Mouse (Mus musculus) heart, embryonic 11.5 days (tissue): Measurements from ENCODE around the gene Neto2. TPM values are rescaled to one million over a fixed set of nuclear protein-coding genes. Genes with fewer than 3 reads are reported as not detected.
"Not testable (repeated sequence)": the region's sequence is repeated elsewhere in the genome, so short reads cannot be mapped to it uniquely, and the experiment has no call there.

Experiments
- ATAC-seq: fragments of 200-750 bp; cut with Nextera tagmentation; replicated peaks from 2 replicates; pipeline ENCODE4 v1.8.0; 2017; ENCODE audit warnings: moderate library complexity; ENCODE audit not compliant: insufficient number of reproducible peaks, low FRiP score, low TSS enrichment
- H3K27ac ChIP-seq: fragments of 300-500 bp; sonication (generic); 2 replicates; pipeline ENCODE4 v1.5.1; 2014; ENCODE audit warnings: mild to moderate bottlenecking, low read depth, low read length
- H3K27me3 ChIP-seq: fragments of 300-500 bp; sonication (generic); 2 replicates; pipeline ENCODE4 v1.6.1; 2014; ENCODE audit warnings: mild to moderate bottlenecking, low read length, mixed read lengths; ENCODE audit not compliant: control insufficient read depth, insufficient read depth
- H3K36me3 ChIP-seq: fragments of 300-500 bp; sonication (generic); 2 replicates; pipeline ENCODE4 v1.6.1; 2014; ENCODE audit warnings: mild to moderate bottlenecking, low read length, moderate library complexity, mixed read lengths; ENCODE audit not compliant: control insufficient read depth, insufficient read depth
- H3K4me1 ChIP-seq: fragments of 300-500 bp; sonication (generic); 2 replicates; pipeline ENCODE4 v1.6.1; 2014; ENCODE audit warnings: low read length; ENCODE audit not compliant: control insufficient read depth, insufficient read depth
- H3K4me2 ChIP-seq: fragments of 300-500 bp; sonication (generic); 2 replicates; pipeline ENCODE4 v1.6.1; 2014; ENCODE audit warnings: mild to moderate bottlenecking, moderate library complexity
- H3K4me3 ChIP-seq: fragments of 300-500 bp; sonication (generic); 2 replicates; pipeline ENCODE4 v1.5.1; 2014; ENCODE audit warnings: low read depth, low read length
- H3K9ac ChIP-seq: fragments of 300-500 bp; sonication (generic); 2 replicates; pipeline ENCODE4 v1.6.1; 2014; ENCODE audit warnings: mild to moderate bottlenecking, low read depth, low read length, moderate library complexity
- H3K9me3 ChIP-seq: fragments of 300-500 bp; sonication (generic); replicated peaks from 2 replicates; pipeline ENCODE4 v1.6.1; 2016; ENCODE audit warnings: low read length; ENCODE audit not compliant: control insufficient read depth
- WGBS: fragments of 180-500 bp; shearing (Covaris S2); extraction: QIAGEN DNeasy Blood & Tissue Kit; methylation state at CpG from one replicate; pipeline ENCODE4 v1.1.7; 2014; ENCODE audit not compliant: insufficient replicate concordance; 5-methylcytosine and 5-hydroxymethylcytosine counted together
- polyA plus RNA-seq: library from polyadenylated mRNA; unstranded; fragments of >200 nt; fragmentation: Nextera tagmentation; extraction: Ambion mirVana; gene quantifications from 2 replicates; pipeline ENCODE4 v1.2.1, GENCODE M21; 2014

Gene Neto2
- polyA plus RNA-seq, 1 experiment from 2014 or later: 6.9 TPM

- Histone ChIP-seq H3K4me2 (no peak overlapping the region), H3K27me3 (no peaks in the 10 kb centered on the region), H3K36me3 (no peaks in the 10 kb centered on the region), H3K9ac (no peak overlapping the region), H3K4me3 (no peak overlapping the region), H3K9me3 (no peaks in the 10 kb centered on the region), H3K27ac (no peak overlapping the region), H3K4me1 (no peaks in the 10 kb centered on the region)
- no peak for ATAC-seq
Observed at GRCm38 (mm10) chr8:85665146-85665545, 35.6 kb downstream of the Neto2 start.

GRCm38 (mm10) chr8:85661995-85662394, 38.7 kb downstream of the Neto2 start:
- Histone ChIP-seq H3K9ac (no peak overlapping the region), H3K9me3 (no peaks in the 10 kb centered on the region), H3K27me3 (no peaks in the 10 kb centered on the region), H3K4me1 (no peaks in the 10 kb centered on the region), H3K36me3 (no peaks in the 10 kb centered on the region), H3K4me3 (no peak overlapping the region), H3K27ac (no peak overlapping the region), H3K4me2 (no peak overlapping the region)
- ATAC-seq: no peak
- WGBS: 79% methylated on average over 5 of the region's 5 CpGs

GRCm38 (mm10) chr8:85651201-85651600, 49.5 kb downstream of the Neto2 start:
- ATAC-seq: no peak
- Histone ChIP-seq H3K36me3 (no peaks in the 10 kb centered on the region), H3K4me3 (no peak overlapping the region), H3K4me2 (no peak overlapping the region), H3K9me3 (no peaks in the 10 kb centered on the region), H3K27me3 (no peaks in the 10 kb centered on the region), H3K27ac (no peak overlapping the region), H3K4me1 (no peaks in the 10 kb centered on the region), H3K9ac (no peak overlapping the region)
- WGBS: 65% methylated on average over 2 of the region's 2 CpGs

GRCm38 (mm10) chr8:85648553-85648952, 52.2 kb downstream of the Neto2 start:
- H3K9me3 ChIP-seq: no peaks in the 10 kb centered on the region
- no peak overlapping the region for H3K4me2 ChIP-seq
- no peak for ATAC-seq
- no peak overlapping the region for H3K4me3 ChIP-seq
- H3K27ac ChIP-seq: no peak overlapping the region
- no peaks in the 10 kb centered on the region for H3K4me1 ChIP-seq
- peaks cover 1% of the 10 kb centered on the region; the same call in 1 of the 2 replicates for H3K36me3 ChIP-seq
- H3K9ac ChIP-seq: no peak overlapping the region
- no peaks in the 10 kb centered on the region for H3K27me3 ChIP-seq

GRCm38 (mm10) chr8:85644921-85645665, 55.6 kb downstream of the Neto2 start:
- no peak for ATAC-seq
- 71% methylated on average over 4 of the region's 4 CpGs for WGBS
- no peaks in the 10 kb centered on the region for H3K4me1 ChIP-seq
- H3K4me3 ChIP-seq: no peak overlapping the region
- H3K27me3 ChIP-seq: no peaks in the 10 kb centered on the region
- H3K27ac ChIP-seq: no peak overlapping the region
- H3K36me3 ChIP-seq: peaks cover 2% of the 10 kb centered on the region; the same call in 1 of the 2 replicates
- H3K9me3 ChIP-seq: no peaks in the 10 kb centered on the region
- H3K4me2 ChIP-seq: no peak overlapping the region
- no peak overlapping the region for H3K9ac ChIP-seq

GRCm38 (mm10) chr8:85624450-85624849, 76.3 kb downstream of the Neto2 start:
- H3K4me2 ChIP-seq: no peak overlapping the region
- H3K4me3 ChIP-seq: no peak overlapping the region
- no peaks in the 10 kb centered on the region for H3K27me3 ChIP-seq
- H3K9ac ChIP-seq: no peak overlapping the region
- H3K36me3 ChIP-seq: no peaks in the 10 kb centered on the region
- ATAC-seq: no peak
- no peaks in the 10 kb centered on the region for H3K4me1 ChIP-seq
- WGBS: 79% methylated on average over 6 of the region's 6 CpGs
- H3K27ac ChIP-seq: no peak overlapping the region
- no peaks in the 10 kb centered on the region for H3K9me3 ChIP-seq

- H3K4me1 ChIP-seq: no peaks in the 10 kb centered on the region
- no peak overlapping the region for H3K9ac ChIP-seq
Observed at GRCm38 (mm10) chr8:85623246-85623645, 77.5 kb downstream of the Neto2 start.

GRCm38 (mm10) chr8:85618789-85619188, 81.9 kb downstream of the Neto2 start:
- Histone ChIP-seq H3K4me1 (no peaks in the 10 kb centered on the region), H3K4me3 (no peak overlapping the region), H3K27me3 (no peaks in the 10 kb centered on the region), H3K36me3 (no peaks in the 10 kb centered on the region), H3K27ac (no peak overlapping the region), H3K9me3 (peaks cover 2% of the 10 kb centered on the region; the same call in 1 of the 2 replicates), H3K9ac (no peak overlapping the region), H3K4me2 (no peak overlapping the region)
- no peak for ATAC-seq
- 70% methylated on average over 3 of the region's 3 CpGs for WGBS

More at GRCm38 (mm10) chr8:85623246-85623645, 77.5 kb downstream of the Neto2 start:
- Histone ChIP-seq H3K27ac (no peak overlapping the region), H3K9me3 (no peaks in the 10 kb centered on the region), H3K36me3 (no peaks in the 10 kb centered on the region), H3K4me3 (no peak overlapping the region), H3K27me3 (no peaks in the 10 kb centered on the region), H3K4me2 (no peak overlapping the region)
- no peak for ATAC-seq
- WGBS: 88% methylated on average over 5 of the region's 5 CpGs

GRCm38 (mm10) chr8:85617125-85617524, 83.6 kb downstream of the Neto2 start:
- H3K36me3 ChIP-seq, H3K9me3 ChIP-seq, H3K9ac ChIP-seq, ATAC-seq, H3K27ac ChIP-seq, H3K4me1 ChIP-seq, H3K27me3 ChIP-seq, H3K4me3 ChIP-seq, H3K4me2 ChIP-seq: not testable (repeated sequence)
- WGBS: 87% methylated on average over 3 of the region's 3 CpGs
